Mouse (Mus musculus) embryonic fibroblast, embryonic 13.5 days (primary cell): ENCODE results near the gene Abhd14a.

ENCODE experiments used
- CTCF ChIP-seq: IDR thresholded peaks from 2 replicates; pipeline ENCODE4 v1.5.1; 2011; ENCODE audit warnings: mild to moderate bottlenecking, control low read depth, low read length, moderate library complexity, borderline replicate concordance; ENCODE audit not compliant: insufficient read depth
- POLR2A ChIP-seq: IDR thresholded peaks from 2 replicates; pipeline ENCODE4 v1.6.1; 2011; ENCODE audit warnings: low read depth, mild to moderate bottlenecking, control low read depth, low read length, moderate library complexity

DNA sequence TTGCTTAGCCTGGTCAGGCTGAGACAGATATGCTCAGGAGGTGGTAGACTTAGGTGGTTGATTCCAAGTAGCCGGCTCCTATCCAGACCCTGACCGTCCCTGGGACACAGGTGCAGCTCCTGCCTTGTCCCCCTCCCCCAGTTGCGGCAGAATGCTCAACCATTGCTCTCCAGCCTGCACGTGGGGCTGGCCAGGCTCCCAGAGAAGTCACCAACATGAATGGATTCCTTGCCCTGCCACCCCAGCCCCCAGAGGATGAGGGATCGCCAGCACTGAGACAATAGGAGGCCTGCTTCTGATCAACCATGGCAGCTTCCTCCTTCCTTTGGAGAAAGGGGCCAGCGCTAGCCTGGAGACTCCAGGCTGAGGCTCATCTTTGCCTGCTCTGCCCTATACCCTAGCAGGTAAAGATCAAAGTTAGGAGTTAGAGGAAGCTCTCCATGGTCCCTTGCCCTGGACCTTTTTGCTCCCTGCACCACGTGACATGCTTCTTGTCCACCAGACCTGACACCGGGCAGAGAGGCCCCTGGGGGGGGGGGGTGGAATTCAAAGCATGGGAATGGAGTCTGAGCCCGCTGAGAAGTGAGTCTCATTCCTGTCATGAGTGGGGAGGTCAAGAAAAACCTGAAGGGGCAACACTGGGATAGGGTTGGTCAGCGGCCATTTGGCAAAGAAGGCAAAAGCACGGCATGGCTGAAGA lies 54.5 kb downstream of the Abhd14a start:
- TF ChIP-seq CTCF: no peak
- no peak for TF ChIP-seq POLR2A
